Mouse (Mus musculus) liver, postnatal 0 days (tissue): ENCODE measurements around the gene Sass6.

Source experiments
- CTCF ChIP-seq: sonication (generic); IDR thresholded peaks from 2 replicates; pipeline ENCODE4 v1.5.1; 2016; ENCODE audit warnings: antibody characterized with exemption, low read depth
- EP300 ChIP-seq: IDR thresholded peaks from 2 replicates; pipeline ENCODE4 v1.6.1; 2016; ENCODE audit warnings: antibody characterized with exemption, low read depth, mild to moderate bottlenecking

DNA sequence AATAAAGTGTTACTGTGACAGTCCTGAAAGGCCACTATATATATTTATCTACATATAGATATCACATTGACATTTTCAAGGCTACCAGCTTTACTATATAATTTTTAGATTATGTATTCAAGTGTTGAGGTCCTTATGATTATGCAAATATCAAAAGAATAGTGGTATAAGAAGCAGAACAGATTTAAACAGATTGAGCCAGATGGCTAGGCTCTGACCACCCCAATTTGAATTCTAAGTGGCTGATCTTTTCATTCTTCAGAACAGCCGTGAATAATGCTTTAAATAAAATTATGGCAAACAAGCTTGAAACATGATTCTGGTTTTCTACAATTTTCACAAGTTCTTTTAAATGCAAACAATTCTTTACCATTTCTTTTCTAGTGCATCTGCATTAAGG, 36.7 kb downstream of the Sass6 start:
- TF ChIP-seq CTCF (no peak), EP300 (no peak)
